Comparison of ENCODE assay signal across 11 mouse cellular contexts in genomic region chr1:79626140-79626539, GRCm38 (mm10). TPM values are rescaled to one million over a fixed set of nuclear protein-coding genes. Genes with fewer than 3 reads are reported as not detected.
A peak's percentile ranks its signal among the peaks of the same experiment; 100 is the strongest.
DNase-seq lines count a peak whose midpoint lies in the region; ATAC-seq and TF ChIP-seq lines count a peak whose summit lies in the region.
"Had no signal": no experiment of that assay in that cellular context is flagged by ENCODE, and none has a peak within 500 bp of the region (broad histone marks: within the 10 kb centered on the region; RNA-seq: fewer than 3 reads in every experiment).

No protein-coding gene starts in this region.

- H3K9me3 ChIP-seq in hindbrain, embryonic 10.5 days: no peaks in the 10 kb centered on the region
- no peaks in the 10 kb centered on the region for H3K9me3 ChIP-seq in hindbrain, embryonic 11.5 days (ENCODE audit: control insufficient read depth, low read length)
- H3K9me3 ChIP-seq in MEL (replicated peaks; ENCODE audit: insufficient read depth, low read length): no peaks in the 10 kb centered on the region
- H3K9me3 ChIP-seq: embryonic facial prominence, embryonic 12.5 days; heart, embryonic 13.5 days had no signal

- no peaks in the 10 kb centered on the region for H3K4me1 ChIP-seq in hindbrain, embryonic 10.5 days (replicated peaks)
- H3K4me1 ChIP-seq in hindbrain, embryonic 11.5 days (replicated peaks; ENCODE audit: control insufficient read depth, insufficient read depth, low read length): no peaks in the 10 kb centered on the region
- H3K4me1 ChIP-seq in MEL (ENCODE audit: control insufficient read depth in 1 of 2, insufficient read depth in 2 of 2, low read length in 2 of 2): peaks cover 3 to 6% of the 10 kb centered on the region in 2 experiments
- H3K4me1 ChIP-seq: embryonic facial prominence, embryonic 12.5 days; heart, embryonic 13.5 days had no signal

- no peak overlapping the region for H3K4me2 ChIP-seq in hindbrain, embryonic 11.5 days (replicated peaks; ENCODE audit: low read depth, low read length)
- H3K4me2 ChIP-seq: embryonic facial prominence, embryonic 12.5 days; heart, embryonic 13.5 days had no signal

- WGBS in hindbrain, embryonic 10.5 days: 64% methylated on average over 4 of the region's 4 CpGs
- WGBS in hindbrain, embryonic 11.5 days: 63% methylated on average over 4 of the region's 4 CpGs

- no peak for TF ChIP-seq EP300 in MEL (IDR thresholded peaks at IDR 0.05; ENCODE audit: low read depth in 1 of 2, low read length in 2 of 2)

- peak; percentile 22 for DNase-seq in hindbrain, embryonic 10.5 days (ENCODE audit: low spot score)
- no peak for DNase-seq in hindbrain, embryonic 11.5 days (ENCODE audit: low spot score)
- DNase-seq in 416B (ENCODE audit: low read depth) (peak; percentile 26), MEL (ENCODE audit: low read depth, low spot score) (no peak)
- DNase-seq in kidney, postnatal 36 days: peak; percentile 24 to 70
- no peak for DNase-seq in right cerebral cortex, adult 18-20 months
- DNase-seq in Muller cell, postnatal 12 days (ENCODE audit: inconsistent ontology term): no peak
- no peak for DNase-seq in gastrocnemius, postnatal 25 days

- no peak for ATAC-seq in hindbrain, embryonic 11.5 days (ENCODE audit: low FRiP score)
- ATAC-seq: midbrain, embryonic 16.5 days had no signal

- H3K36me3 ChIP-seq in hindbrain, embryonic 10.5 days: no peaks in the 10 kb centered on the region; the same call in 1 of the 2 replicates
- no peaks in the 10 kb centered on the region for H3K36me3 ChIP-seq in hindbrain, embryonic 11.5 days (ENCODE audit: control insufficient read depth, insufficient read depth, low read length)
- peaks cover 0 to 8% of the 10 kb centered on the region in 2 experiments; a peak in 2 of 4 replicates for H3K36me3 ChIP-seq in MEL (ENCODE audit: control insufficient read depth in 1 of 2, insufficient read depth in 2 of 2, low read length in 2 of 2)
- H3K36me3 ChIP-seq: heart, embryonic 13.5 days had no signal

- H3K79me2 ChIP-seq in MEL (ENCODE audit: control insufficient read depth, insufficient read depth, low read length, poor library complexity): no peaks in the 10 kb centered on the region

- H3K27me3 ChIP-seq in hindbrain, embryonic 10.5 days (ENCODE audit: insufficient read depth, poor library complexity, severe bottlenecking): no peaks in the 10 kb centered on the region
- no peaks in the 10 kb centered on the region for H3K27me3 ChIP-seq in hindbrain, embryonic 11.5 days (ENCODE audit: control insufficient read depth, insufficient read depth, low read length)
- H3K27me3 ChIP-seq in MEL (ENCODE audit: control insufficient read depth in 1 of 2, insufficient read depth in 2 of 2, low read length in 2 of 2): no peaks in the 10 kb centered on the region
- H3K27me3 ChIP-seq: embryonic facial prominence, embryonic 12.5 days; heart, embryonic 13.5 days had no signal

- no peak overlapping the region for H3K4me3 ChIP-seq in hindbrain, embryonic 10.5 days
- H3K4me3 ChIP-seq in hindbrain, embryonic 11.5 days (ENCODE audit: low read depth, low read length): no peak overlapping the region
- no peak overlapping the region for H3K4me3 ChIP-seq in MEL (ENCODE audit: control insufficient read depth in 1 of 2, insufficient read depth in 1 of 2, low read depth in 2 of 2, low read length in 2 of 2)
- H3K4me3 ChIP-seq: embryonic facial prominence, embryonic 12.5 days; heart, embryonic 13.5 days had no signal

- no peak overlapping the region for H3K27ac ChIP-seq in hindbrain, embryonic 10.5 days
- H3K27ac ChIP-seq in hindbrain, embryonic 11.5 days (ENCODE audit: low read depth, low read length): no peak overlapping the region
- no peak overlapping the region for H3K27ac ChIP-seq in MEL (ENCODE audit: control insufficient read depth, low read depth, low read length)
- H3K27ac ChIP-seq: embryonic facial prominence, embryonic 12.5 days; heart, embryonic 13.5 days had no signal

- TF ChIP-seq RAD21 in MEL (IDR thresholded peaks at IDR 0.05; ENCODE audit: low read depth, low read length): peak; percentile 1; the same call in 1 of the 2 replicates

- no peak for TF ChIP-seq POLR2A in MEL (IDR thresholded peaks at IDR 0.05; ENCODE audit: control insufficient read depth in 1 of 2, insufficient read depth in 1 of 2, low read depth in 1 of 2, low read length in 2 of 2, poor library complexity in 1 of 2)

- peak in 2 of 3 experiments; percentile 10 to 19; a peak in 1 of 6 replicates for TF ChIP-seq CTCF in MEL (IDR thresholded peaks at IDR 0.05 in 2 of 3, conservative IDR thresholded peaks at IDR 0.05 in 1 of 3; ENCODE audit: control insufficient read depth in 1 of 3, insufficient read depth in 1 of 3, low read depth in 2 of 3, low read length in 3 of 3, poor library complexity in 1 of 3, severe bottlenecking in 1 of 3)

- no peak overlapping the region for H3K9ac ChIP-seq in hindbrain, embryonic 11.5 days (ENCODE audit: low read depth, low read length)
- no peak overlapping the region for H3K9ac ChIP-seq in MEL (ENCODE audit: control insufficient read depth, low read depth, low read length, poor library complexity, severe bottlenecking)
- H3K9ac ChIP-seq: embryonic facial prominence, embryonic 12.5 days; heart, embryonic 13.5 days had no signal

TF ChIP-seq in MEL, 35 proteins besides CTCF, POLR2A, EP300 and RAD21:
- TF ChIP-seq USF2 (IDR thresholded peaks at IDR 0.05; ENCODE audit: borderline replicate concordance in 1 of 2, insufficient read depth in 1 of 2, low read depth in 1 of 2, low read length in 2 of 2): no peak
- TF ChIP-seq MYC (IDR thresholded peaks at IDR 0.05; ENCODE audit: low read depth, low read length): no peak
- TF ChIP-seq HCFC1 (IDR thresholded peaks at IDR 0.05; ENCODE audit: low read depth, low read length): no peak
- TF ChIP-seq SIN3A (IDR thresholded peaks at IDR 0.05; ENCODE audit: low read length): no peak
- TF ChIP-seq ZMIZ1 (IDR thresholded peaks at IDR 0.05; ENCODE audit: low read depth, low read length): no peak
- TF ChIP-seq MAX (IDR thresholded peaks at IDR 0.05; ENCODE audit: low read length): no peak
- no peak for TF ChIP-seq BHLHE40 (IDR thresholded peaks at IDR 0.05; ENCODE audit: borderline replicate concordance, low read depth, low read length)
- no peak for TF ChIP-seq ZKSCAN1 (IDR thresholded peaks at IDR 0.05; ENCODE audit: low read depth, low read length)
- no peak for TF ChIP-seq RCOR1 (IDR thresholded peaks at IDR 0.05; ENCODE audit: low read depth, low read length)
- no peak; the same call in 1 of the 2 replicates for TF ChIP-seq SMC3 (IDR thresholded peaks at IDR 0.05; ENCODE audit: low read depth, low read length)
- TF ChIP-seq ETS1 (IDR thresholded peaks at IDR 0.05; ENCODE audit: low read depth, low read length): no peak
- TF ChIP-seq ZNF384 (IDR thresholded peaks at IDR 0.05; ENCODE audit: low read depth, low read length): no peak
- TF ChIP-seq POLR2AphosphoS2 (IDR thresholded peaks at IDR 0.05; ENCODE audit: low read length): no peak
- TF ChIP-seq POLR2AphosphoS5 (IDR thresholded peaks at IDR 0.05; ENCODE audit: borderline replicate concordance, low read depth, low read length): no peak
- TF ChIP-seq KAT2A (conservative IDR thresholded peaks at IDR 0.05; ENCODE audit: low read depth, low read length): no peak
- TF ChIP-seq MYB (IDR thresholded peaks at IDR 0.05; ENCODE audit: low read depth, low read length): no peak
- no peak for TF ChIP-seq NELFE (IDR thresholded peaks at IDR 0.05; ENCODE audit: low read depth, low read length)
- TF ChIP-seq MXI1 (IDR thresholded peaks at IDR 0.05; ENCODE audit: low read depth, low read length): no peak
- no peak for TF ChIP-seq E2F4 (IDR thresholded peaks at IDR 0.05; ENCODE audit: borderline replicate concordance, low read depth, low read length)
- TF ChIP-seq MAFK (IDR thresholded peaks at IDR 0.05; ENCODE audit: borderline replicate concordance, low read depth, low read length): no peak

RNA-seq across cellular contexts. Expression of gene Ap1s3, which starts 45.6 kb away (rescaled TPM):
- polyA plus RNA-seq in hindbrain, embryonic 10.5 days (2016; fragmentation: Nextera tagmentation; extraction: Ambion mirVana): 0.12 and 0.30 TPM in 2 replicates
- polyA plus RNA-seq in hindbrain, embryonic 11.5 days (2014; fragmentation: Nextera tagmentation; extraction: Ambion mirVana): 0.18 and 0.29 TPM in 2 replicates
- total RNA-seq in MEL (2012; rRNA removed): 4.3 and 7.8 TPM in 2 replicates
- polyA plus RNA-seq in MEL (2012; ENCODE audit: insufficient read depth in 1 of 2, insufficient read length in 2 of 2, low read depth in 1 of 2, low replicate concordance in 2 of 2, missing spikeins in 1 of 2): 10 to 100 TPM; 19.0 to 50.6 TPM
- not detected for total RNA-seq in gastrocnemius, postnatal 25 days (2021)

Comparison
In these comparisons a context has a peak if more than half of its experiments do, and no peak if none do; other contexts are left out.
1. DNase-seq: peak in hindbrain, embryonic 10.5 days (single experiment), 416B (single experiment) and kidney, postnatal 36 days (2 of 2); none in hindbrain, embryonic 11.5 days (single experiment), MEL (single experiment), right cerebral cortex, adult 18-20 months (single experiment), Muller cell, postnatal 12 days (single experiment) and gastrocnemius, postnatal 25 days (single experiment).
2. RNA of gene Ap1s3, which starts 45.6 kb away (polyA plus RNA-seq): 19.0 to 50.6 TPM in MEL; 0.18 to 0.29 TPM in hindbrain, embryonic 11.5 days and 0.12 to 0.30 TPM in hindbrain, embryonic 10.5 days; every median in the first group is over 10 times any median in the second.